Mouse (Mus musculus) kidney, embryonic 16.5 days (tissue): ENCODE measurements around the gene Gm21518. TPM values are rescaled to one million over a fixed set of nuclear protein-coding genes. Genes with fewer than 3 reads are reported as not detected.
"Not testable (repeated sequence)": the region's sequence is repeated elsewhere in the genome, so short reads cannot be mapped to it uniquely, and the experiment has no call there.

Experiments
- ATAC-seq: fragments of 200-750 bp; cut with Nextera tagmentation; 2 replicates; pipeline ENCODE4 v1.8.0; 2017; ENCODE audit warnings: moderate TSS enrichment; ENCODE audit not compliant: low FRiP score, low TSS enrichment
- H3K27ac ChIP-seq: fragments of 300-500 bp; sonication (generic); 2 replicates; pipeline ENCODE4 v1.5.1; 2014; ENCODE audit warnings: low read length
- H3K27me3 ChIP-seq: fragments of 300-500 bp; sonication (generic); 2 replicates; pipeline ENCODE4 v1.6.1; 2014; ENCODE audit warnings: low read length, control low read depth, mixed read lengths; ENCODE audit not compliant: insufficient read depth
- H3K36me3 ChIP-seq: fragments of 300-500 bp; sonication (generic); 2 replicates; pipeline ENCODE4 v1.6.1; 2014; ENCODE audit warnings: low read length, control low read depth, mixed read lengths; ENCODE audit not compliant: insufficient read depth
- H3K4me1 ChIP-seq: fragments of 300-500 bp; sonication (generic); 2 replicates; pipeline ENCODE4 v1.6.1; 2014; ENCODE audit warnings: low read length, control low read depth, mixed read lengths; ENCODE audit not compliant: insufficient read depth
- H3K4me2 ChIP-seq: fragments of 300-500 bp; sonication (generic); replicated peaks from 2 replicates; pipeline ENCODE4 v1.6.1; 2014; ENCODE audit warnings: low read depth, low read length
- H3K4me3 ChIP-seq: fragments of 300-500 bp; sonication (generic); 2 replicates; pipeline ENCODE4 v1.5.1; 2014; ENCODE audit warnings: mild to moderate bottlenecking, low read length
- H3K9ac ChIP-seq: fragments of 300-500 bp; sonication (generic); replicated peaks from 2 replicates; pipeline ENCODE4 v1.6.1; 2014; ENCODE audit warnings: low read length
- H3K9me3 ChIP-seq: fragments of 300-500 bp; sonication (generic); 2 replicates; pipeline ENCODE4 v1.6.1; 2016; ENCODE audit warnings: low read length, control low read depth
- WGBS: fragments of 180-500 bp; shearing (Covaris S2); extraction: QIAGEN DNeasy Blood & Tissue Kit; methylation state at CpG from one replicate; pipeline ENCODE4 v1.1.7; 2014; 5-methylcytosine and 5-hydroxymethylcytosine counted together
- polyA plus RNA-seq: library from polyadenylated mRNA; unstranded; fragments of >200 nt; fragmentation: Nextera tagmentation; extraction: Ambion mirVana; gene quantifications from 2 replicates; pipeline ENCODE4 v1.2.1, GENCODE M21; 2015

Gene Gm21518
- polyA plus RNA-seq: not detected in 2 replicates

GRCm38 (mm10) chrY:62190566-62190965, at the start of gene Gm21518:
Gm21518 (plus strand) TSS chrY:62190866.
- not testable (repeated sequence) for H3K4me1 ChIP-seq, ATAC-seq, H3K9me3 ChIP-seq, H3K9ac ChIP-seq, H3K27me3 ChIP-seq, H3K4me3 ChIP-seq, H3K36me3 ChIP-seq, H3K4me2 ChIP-seq, H3K27ac ChIP-seq
- WGBS: no CpG with 5 or more reads among the region's 6 CpGs
